Mouse (Mus musculus) embryonic facial prominence, embryonic 12.5 days (tissue): ENCODE measurements around the gene Snrnp27. TPM values are rescaled to one million over a fixed set of nuclear protein-coding genes. Genes with fewer than 3 reads are reported as not detected.

Experiments used
- ATAC-seq: fragments of 200-750 bp; cut with Nextera tagmentation; 2 replicates; pipeline ENCODE4 v1.8.0; 2017; ENCODE audit not compliant: insufficient number of reproducible peaks, insufficient read depth, low FRiP score, low TSS enrichment
- H3K27ac ChIP-seq: fragments of 300-500 bp; sonication (generic); 2 replicates; pipeline ENCODE4 v1.5.1; 2016; ENCODE audit warnings: mild to moderate bottlenecking
- H3K27me3 ChIP-seq: fragments of 300-500 bp; sonication (generic); 2 replicates; pipeline ENCODE4 v1.6.1; 2016; ENCODE audit warnings: mild to moderate bottlenecking, moderate library complexity
- H3K36me3 ChIP-seq: fragments of 300-500 bp; sonication (generic); 2 replicates; pipeline ENCODE4 v1.6.1; 2016; ENCODE audit warnings: mild to moderate bottlenecking
- H3K4me1 ChIP-seq: fragments of 300-500 bp; sonication (generic); 2 replicates; pipeline ENCODE4 v1.6.1; 2016
- H3K4me2 ChIP-seq: fragments of 300-500 bp; sonication (generic); replicated peaks from 2 replicates; pipeline ENCODE4 v1.6.1; 2016; ENCODE audit warnings: mild to moderate bottlenecking, moderate library complexity
- H3K4me3 ChIP-seq: fragments of 300-500 bp; sonication (generic); 2 replicates; pipeline ENCODE4 v1.5.1; 2016; ENCODE audit warnings: mild to moderate bottlenecking
- H3K9ac ChIP-seq: fragments of 300-500 bp; sonication (generic); 2 replicates; pipeline ENCODE4 v1.6.1; 2016; ENCODE audit warnings: mild to moderate bottlenecking, moderate library complexity
- H3K9me3 ChIP-seq: fragments of 300-500 bp; sonication (generic); 2 replicates; pipeline ENCODE4 v1.6.1; 2016; ENCODE audit warnings: mild to moderate bottlenecking, moderate library complexity
- WGBS: fragments of 180-500 bp; shearing (Covaris S2); methylation state at CpG from one replicate; pipeline ENCODE4 v1.1.7; 2016; 5-methylcytosine and 5-hydroxymethylcytosine counted together
- polyA plus RNA-seq: library from polyadenylated mRNA; unstranded; fragments of >200 nt; fragmentation: Nextera tagmentation; extraction: Ambion mirVana; gene quantifications from 2 replicates; pipeline ENCODE4 v1.2.1, GENCODE M21; 2016

Gene Snrnp27
- polyA plus RNA-seq, 1 experiment from 2014 or later, result 126 TPM

DNA sequence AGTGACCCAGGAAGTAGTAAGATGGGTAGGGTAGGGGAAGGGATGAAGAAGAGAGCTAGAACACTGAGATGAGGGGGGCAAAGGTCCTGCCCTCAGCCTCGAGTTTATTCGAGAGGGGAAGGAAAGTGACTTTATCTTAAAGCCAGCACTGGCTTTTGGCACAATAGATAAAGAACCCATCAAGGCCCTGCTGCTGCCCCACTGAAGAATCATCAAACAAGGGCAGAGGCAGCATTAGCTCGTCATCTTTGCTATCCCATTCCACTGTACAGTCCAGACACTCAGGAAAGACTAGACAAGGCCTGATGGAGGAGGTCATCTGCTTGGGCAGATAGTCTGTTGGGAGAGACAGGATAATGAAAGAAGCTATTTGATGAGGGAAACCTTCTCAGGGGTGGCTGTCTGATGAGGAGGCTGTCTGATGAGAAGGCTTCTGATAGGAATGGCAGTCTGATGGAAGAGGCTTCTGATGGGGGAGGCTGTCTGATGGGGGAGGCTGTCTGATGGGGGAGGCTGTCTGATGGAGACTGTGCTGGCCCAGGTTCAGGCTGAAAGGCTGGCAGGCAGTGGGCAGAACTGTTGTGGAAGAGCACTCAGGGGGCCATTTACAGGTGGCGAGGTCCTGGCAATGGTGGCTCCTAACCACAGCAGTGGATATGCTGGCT lies 47.0 kb downstream of the Snrnp27 start:
- 68% methylated on average over 4 of the region's 4 CpGs for WGBS
- Histone ChIP-seq H3K9me3 (no peaks in the 10 kb centered on the region), H3K4me1 (no peaks in the 10 kb centered on the region), H3K27me3 (no peaks in the 10 kb centered on the region), H3K9ac (no peak overlapping the region), H3K4me3 (no peak overlapping the region), H3K4me2 (no peak overlapping the region), H3K36me3 (no peaks in the 10 kb centered on the region), H3K27ac (peak overlapping the region; percentile 71)
- no peak for ATAC-seq

GRCm38 (mm10) chr6:86636495-86636894 lies 47.8 kb downstream of the Snrnp27 start:
- WGBS, result 65% methylated on average over 2 of the region's 2 CpGs
- Histone ChIP-seq H3K27ac (no peak overlapping the region), H3K9me3 (no peaks in the 10 kb centered on the region)

DNA sequence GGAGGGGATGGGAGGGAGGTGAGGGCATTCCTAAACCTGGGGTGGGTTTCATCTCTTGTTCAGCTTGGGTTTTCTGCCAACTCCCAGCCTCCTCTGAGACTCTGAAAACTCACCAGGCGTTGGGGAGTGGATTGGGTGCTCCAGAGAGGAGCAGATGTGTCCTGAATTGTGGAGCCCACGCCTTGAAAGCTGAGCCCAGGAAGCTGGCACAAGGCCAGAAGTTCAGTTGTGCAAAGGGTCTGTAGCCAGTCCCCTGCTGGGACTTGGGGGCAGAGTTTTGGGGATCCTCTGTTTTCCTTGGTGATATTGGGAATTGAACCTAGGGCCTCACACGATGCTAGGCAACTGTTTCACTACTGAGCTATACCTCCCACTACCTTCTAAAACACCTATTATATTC lies 54.2 kb downstream of the Snrnp27 start:
- Histone ChIP-seq H3K4me3 (no peak overlapping the region), H3K9me3 (no peaks in the 10 kb centered on the region), H3K36me3 (no peaks in the 10 kb centered on the region), H3K9ac (no peak overlapping the region), H3K27me3 (no peaks in the 10 kb centered on the region), H3K4me1 (0 out of 2 replicates have a peak, but pooled peaks cover 4% of the 10 kb centered on the region), H3K27ac (no peak overlapping the region), H3K4me2 (no peak overlapping the region)
- no peak for ATAC-seq
- 80% methylated on average over 3 of the region's 3 CpGs for WGBS

More at GRCm38 (mm10) chr6:86636495-86636894, 47.8 kb downstream of the Snrnp27 start:
- Histone ChIP-seq H3K9ac (no peak overlapping the region), H3K4me1 (no peaks in the 10 kb centered on the region), H3K4me3 (no peak overlapping the region), H3K4me2 (no peak overlapping the region), H3K36me3 (no peaks in the 10 kb centered on the region), H3K27me3 (no peaks in the 10 kb centered on the region)
- no peak for ATAC-seq

- no peaks in the 10 kb centered on the region for H3K36me3 ChIP-seq
- 50% methylated on average over 10 of the region's 10 CpGs for WGBS
- no peak within 1 kb of the TSS for H3K27ac ChIP-seq
- ATAC-seq, result no peak
- no peak within 1 kb of the TSS for H3K9ac ChIP-seq
- H3K27me3 ChIP-seq, result no peaks in the 10 kb centered on the region
- no peaks in the 10 kb centered on the region for H3K9me3 ChIP-seq
- 0 out of 2 replicates have a peak, but pooled peaks cover 4% of the 10 kb centered on the region for H3K4me1 ChIP-seq
- no peak within 1 kb of the TSS for H3K4me3 ChIP-seq
- H3K4me2 ChIP-seq, result no peak within 1 kb of the TSS
Measured at GRCm38 (mm10) chr6:86627946-86628345, 56.4 kb downstream of the Snrnp27 start, which contains the start of gene Asprv1. Gene Asprv1 (plus strand): TSS chr6:86628164.

Other genes starting within 250 kb of the Snrnp27 start
- 27.0 and 30.3 TPM in 2 replicates for gene C87436, start 246.1 kb downstream of the Snrnp27 start, polyA plus RNA-seq
- 537 and 549 TPM in 2 replicates for gene Pcbp1, start 158.2 kb downstream of the Snrnp27 start, polyA plus RNA-seq
- gene Asprv1, start 56.4 kb downstream of the Snrnp27 start, polyA plus RNA-seq, result 1.7 and 2.1 TPM in 2 replicates
- gene Mxd1, start 15.4 kb downstream of the Snrnp27 start, polyA plus RNA-seq, result 17.9 and 18.6 TPM in 2 replicates
- gene Gmcl1, start 48.9 kb upstream of the Snrnp27 start, polyA plus RNA-seq, result 63.6 and 66.7 TPM in 2 replicates
- gene Anxa4, start 109.1 kb upstream of the Snrnp27 start, polyA plus RNA-seq, result 15.3 and 19.7 TPM in 2 replicates
- gene Aak1, start 165.0 kb upstream of the Snrnp27 start, polyA plus RNA-seq, result 17.9 and 19.7 TPM in 2 replicates